Mouse (Mus musculus) neural tube, embryonic 14.5 days (tissue): ENCODE results near the gene Gm21972. TPM values are rescaled to one million over a fixed set of nuclear protein-coding genes. Genes with fewer than 3 reads are reported as not detected.

ENCODE experiments used
- ATAC-seq: fragments of 200-750 bp; cut with Nextera tagmentation; 2 replicates; pipeline ENCODE4 v1.8.0; 2017; ENCODE audit warnings: low read depth, mild to moderate bottlenecking, moderate TSS enrichment, moderate library complexity
- H3K27ac ChIP-seq: fragments of 300-500 bp; sonication (generic); 2 replicates; pipeline ENCODE4 v1.5.1; 2014; ENCODE audit warnings: low read depth, mild to moderate bottlenecking, control low read depth, low read length, moderate library complexity, mixed read lengths
- H3K27me3 ChIP-seq: fragments of 300-500 bp; sonication (generic); 2 replicates; pipeline ENCODE4 v1.6.1; 2014; ENCODE audit warnings: low read length; ENCODE audit not compliant: control insufficient read depth, insufficient read depth
- H3K36me3 ChIP-seq: fragments of 300-500 bp; sonication (generic); 2 replicates; pipeline ENCODE4 v1.6.1; 2014; ENCODE audit warnings: low read length, mixed read lengths; ENCODE audit not compliant: control insufficient read depth, insufficient read depth
- H3K4me1 ChIP-seq: fragments of 300-500 bp; sonication (generic); 2 replicates; pipeline ENCODE4 v1.6.1; 2014; ENCODE audit warnings: low read length; ENCODE audit not compliant: control insufficient read depth, insufficient read depth
- H3K4me2 ChIP-seq: fragments of 300-500 bp; sonication (generic); 2 replicates; pipeline ENCODE4 v1.6.1; 2014; ENCODE audit warnings: mild to moderate bottlenecking, low read depth, low read length, control low read depth
- H3K4me3 ChIP-seq: fragments of 300-500 bp; sonication (generic); 2 replicates; pipeline ENCODE4 v1.5.1; 2014; ENCODE audit warnings: low read depth, low read length, control low read depth, mixed read lengths
- H3K9ac ChIP-seq: fragments of 300-500 bp; sonication (generic); replicated peaks from 2 replicates; pipeline ENCODE4 v1.6.1; 2014; ENCODE audit warnings: low read depth, mild to moderate bottlenecking, control low read depth, low read length, mixed read lengths
- H3K9me3 ChIP-seq: fragments of 300-500 bp; sonication (generic); 2 replicates; pipeline ENCODE4 v1.6.1; 2016; ENCODE audit warnings: low read length; ENCODE audit not compliant: control insufficient read depth
- WGBS: fragments of 180-500 bp; shearing (Covaris S2); extraction: QIAGEN DNeasy Blood & Tissue Kit; methylation state at CpG from one replicate; pipeline ENCODE4 v1.1.7; 2014; 5-methylcytosine and 5-hydroxymethylcytosine counted together
- polyA plus RNA-seq: library from polyadenylated mRNA; unstranded; fragments of >200 nt; fragmentation: Nextera tagmentation; extraction: Ambion mirVana; gene quantifications from 2 replicates; pipeline ENCODE4 v1.2.1, GENCODE M21; 2014

The Gm21972 gene
- polyA plus RNA-seq, 1 experiment from 2014 or later: 0.86 TPM

- H3K4me1 ChIP-seq: no peaks in the 10 kb centered on the region
- 73% methylated on average over 5 of the region's 5 CpGs for WGBS
- ATAC-seq: no peak
Measured at GRCm38 (mm10) chr1:86199026-86199425, 65.6 kb downstream of the Gm21972 start.

GRCm38 (mm10) chr1:86201312-86201711 is 67.9 kb downstream of the Gm21972 start:
- no peak overlapping the region for H3K4me2 ChIP-seq

More at GRCm38 (mm10) chr1:86199026-86199425, 65.6 kb downstream of the Gm21972 start:
- H3K4me2 ChIP-seq: no peak overlapping the region
- no peak overlapping the region for H3K9ac ChIP-seq
- no peak overlapping the region for H3K27ac ChIP-seq
- H3K9me3 ChIP-seq: no peaks in the 10 kb centered on the region
- H3K36me3 ChIP-seq: peaks cover 38% of the 10 kb centered on the region
- H3K27me3 ChIP-seq: no peaks in the 10 kb centered on the region
- H3K4me3 ChIP-seq: no peak overlapping the region

GRCm38 (mm10) chr1:86202617-86203219 is 69.3 kb downstream of the Gm21972 start:
- H3K4me3 ChIP-seq: no peak overlapping the region
- H3K4me2 ChIP-seq: no peak overlapping the region
- no peaks in the 10 kb centered on the region for H3K9me3 ChIP-seq
- no peak for ATAC-seq
- no peak overlapping the region for H3K27ac ChIP-seq
- no peaks in the 10 kb centered on the region for H3K27me3 ChIP-seq
- peaks cover 44% of the 10 kb centered on the region for H3K36me3 ChIP-seq
- no peaks in the 10 kb centered on the region for H3K4me1 ChIP-seq
- no peak overlapping the region for H3K9ac ChIP-seq
- WGBS: 91% methylated on average over 9 of the region's 9 CpGs

More at GRCm38 (mm10) chr1:86201312-86201711, 67.9 kb downstream of the Gm21972 start:
- Histone ChIP-seq H3K4me3 (no peak overlapping the region), H3K4me1 (no peaks in the 10 kb centered on the region), H3K9me3 (no peaks in the 10 kb centered on the region), H3K9ac (no peak overlapping the region), H3K36me3 (peaks cover 41% of the 10 kb centered on the region), H3K27me3 (no peaks in the 10 kb centered on the region), H3K27ac (no peak overlapping the region)
- no peak for ATAC-seq

- no peak overlapping the region for H3K27ac ChIP-seq
- no peak overlapping the region for H3K4me3 ChIP-seq
- no peaks in the 10 kb centered on the region for H3K27me3 ChIP-seq
- WGBS: 90% methylated on average over 7 of the region's 7 CpGs
- H3K4me2 ChIP-seq: no peak overlapping the region
- no peak for ATAC-seq
- H3K4me1 ChIP-seq: no peaks in the 10 kb centered on the region
- peaks cover 24% of the 10 kb centered on the region for H3K36me3 ChIP-seq
- no peak overlapping the region for H3K9ac ChIP-seq
- H3K9me3 ChIP-seq: no peaks in the 10 kb centered on the region
Measured at GRCm38 (mm10) chr1:86210676-86211075, 77.2 kb downstream of the Gm21972 start.

GRCm38 (mm10) chr1:86211498-86211897 is 78.1 kb downstream of the Gm21972 start:
- WGBS: 97% methylated on average over 1 of the region's 1 CpGs
- Histone ChIP-seq H3K9me3 (no peaks in the 10 kb centered on the region), H3K4me1 (no peaks in the 10 kb centered on the region), H3K36me3 (peaks cover 27% of the 10 kb centered on the region), H3K9ac (no peak overlapping the region), H3K27me3 (no peaks in the 10 kb centered on the region), H3K27ac (no peak overlapping the region), H3K4me2 (no peak overlapping the region), H3K4me3 (no peak overlapping the region)
- no peak for ATAC-seq

Other genes with a start within 250 kb of the Gm21972 start
- 93.2 and 105 TPM in 2 replicates for gene Itm2c, start 239.4 kb upstream of the Gm21972 start, polyA plus RNA-seq
- gene 4933407L21Rik, start 205.2 kb upstream of the Gm21972 start, polyA plus RNA-seq: 6.5 and 6.9 TPM in 2 replicates
- gene Gpr55, start 172.6 kb upstream of the Gm21972 start, polyA plus RNA-seq: 0.13 and 0.14 TPM in 2 replicates
- gene Spata3, start 116.8 kb upstream of the Gm21972 start, polyA plus RNA-seq: 0.51 and 0.66 TPM in 2 replicates
- gene 2810459M11Rik, start 87.8 kb upstream of the Gm21972 start, polyA plus RNA-seq: 5.4 and 8.1 TPM in 2 replicates
- 184 and 218 TPM in 2 replicates for gene Psmd1, start 69.2 kb upstream of the Gm21972 start, polyA plus RNA-seq
- 0.61 and 0.86 TPM in 2 replicates for gene Htr2b, start 21.7 kb upstream of the Gm21972 start, polyA plus RNA-seq
- gene Armc9, start 21.1 kb downstream of the Gm21972 start, polyA plus RNA-seq: 38.4 and 39.8 TPM in 2 replicates
- gene B3gnt7, start 169.2 kb downstream of the Gm21972 start, polyA plus RNA-seq: 5.0 and 6.8 TPM in 2 replicates
- gene Ncl, start 225.8 kb downstream of the Gm21972 start, polyA plus RNA-seq: 165 and 194 TPM in 2 replicates